Comparison of ENCODE assay signal across 8 mouse cellular contexts in the genomic region with DNA sequence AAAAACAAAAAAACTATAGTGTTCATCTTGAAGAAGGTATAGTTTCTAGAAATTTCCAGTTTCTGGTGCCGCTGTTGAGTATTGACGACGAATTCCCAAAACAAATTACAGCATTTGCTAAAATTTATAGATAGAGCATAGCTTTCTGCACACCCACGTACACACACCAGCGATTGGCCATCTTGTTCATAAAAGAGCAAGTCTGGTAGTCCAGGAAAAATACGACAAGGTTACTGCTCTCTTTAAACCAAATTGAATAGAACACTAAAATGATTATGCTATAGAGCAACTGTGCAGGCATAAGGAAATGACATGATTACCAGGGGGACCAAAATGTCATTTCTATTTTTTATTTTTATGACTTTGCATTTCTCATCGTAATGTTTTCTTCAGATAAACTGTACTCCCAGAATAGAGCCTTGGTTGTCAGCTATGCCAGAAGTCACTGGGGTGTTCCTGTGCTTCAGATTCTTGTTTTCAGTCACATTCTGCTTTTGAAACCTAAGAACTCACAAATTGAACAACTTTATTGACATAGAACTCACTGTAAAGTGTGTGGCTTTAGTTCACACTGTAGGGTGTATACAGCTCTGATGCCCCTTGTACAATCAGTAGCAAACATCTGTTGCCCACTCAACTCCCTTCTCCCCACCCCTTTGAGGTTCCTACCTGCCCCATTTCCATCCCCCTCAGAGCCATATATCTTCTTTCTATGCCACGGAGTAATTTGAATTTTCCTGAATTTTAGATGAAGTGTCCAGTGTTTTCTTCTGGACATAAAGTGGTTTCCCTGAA. TPM values are rescaled to one million over a fixed set of nuclear protein-coding genes. Genes with fewer than 3 reads are reported as not detected.
A peak's percentile ranks its signal among the peaks of the same experiment; 100 is the strongest.
DNase-seq lines count a peak whose midpoint lies in the region; ATAC-seq and TF ChIP-seq lines count a peak whose summit lies in the region.

No protein-coding gene starts in this region.

- 70% methylated on average over 8 of the region's 8 CpGs for WGBS in heart, postnatal 0 days
- 32% methylated on average over 8 of the region's 8 CpGs for WGBS in liver, embryonic 15.5 days (ENCODE audit: insufficient replicate concordance)

- no peaks in the 10 kb centered on the region for H3K36me3 ChIP-seq in heart, postnatal 0 days (replicated peaks; ENCODE audit: control insufficient read depth, insufficient read depth, low read length)
- H3K36me3 ChIP-seq in G1E (replicated peaks) = peaks cover 2% of the 10 kb centered on the region
- no peaks in the 10 kb centered on the region for H3K36me3 ChIP-seq in liver, embryonic 15.5 days (replicated peaks)

- ATAC-seq in heart, postnatal 0 days (ENCODE audit: insufficient read depth, low read depth) = no peak
- ATAC-seq in G1E (ENCODE audit: extremely low read depth, insufficient number of reproducible peaks, low FRiP score, poor library complexity, severe bottlenecking) = peak; percentile 48
- ATAC-seq in erythroblast, adult 5-6 weeks (replicated peaks; ENCODE audit: low FRiP score, poor library complexity, severe bottlenecking) = peak; percentile 66
- ATAC-seq in liver, embryonic 15.5 days (ENCODE audit: insufficient read depth) = peak; percentile 66

- H3K4me1 ChIP-seq in heart, postnatal 0 days (ENCODE audit: control insufficient read depth, insufficient read depth) = peaks cover 8% of the 10 kb centered on the region; the same call in 1 of the 2 replicates
- peaks cover 65% of the 10 kb centered on the region for H3K4me1 ChIP-seq in G1E (ENCODE audit: insufficient read depth, low read depth, low read length)
- H3K4me1 ChIP-seq in liver, embryonic 15.5 days (replicated peaks) = peaks cover 73% of the 10 kb centered on the region

- no peak for DNase-seq in heart, postnatal 0 days (ENCODE audit: low spot score)
- no peak for DNase-seq in heart, postnatal 14 days
- no peak for DNase-seq in G1E (ENCODE audit: low spot score)
- DNase-seq in adrenal gland, adult 2 months = no peak
- DNase-seq in layer of hippocampus, postnatal 25 days (ENCODE audit: extremely low spot score in 1 of 2, low spot score in 1 of 2) = no peak
- no peak for DNase-seq in urinary bladder, postnatal 36 days (ENCODE audit: low spot score in 2 of 2)

- 0 out of 2 replicates have a peak overlapping the region, but pooled peaks have one; percentile 30 for H3K9ac ChIP-seq in heart, postnatal 0 days (replicated peaks; ENCODE audit: low read depth, low read length)
- H3K9ac ChIP-seq in liver, embryonic 15.5 days = peak overlapping the region; percentile 99

- H3K27ac ChIP-seq in heart, postnatal 0 days (ENCODE audit: low read depth) = peak overlapping the region; percentile 66
- H3K27ac ChIP-seq in liver, embryonic 15.5 days (replicated peaks) = peak overlapping the region; percentile 100

- H3K27me3 ChIP-seq in heart, postnatal 0 days (ENCODE audit: control insufficient read depth, insufficient read depth, low read length) = no peaks in the 10 kb centered on the region
- no peaks in the 10 kb centered on the region for H3K27me3 ChIP-seq in G1E (ENCODE audit: insufficient read depth, low read length)
- no peaks in the 10 kb centered on the region for H3K27me3 ChIP-seq in liver, embryonic 15.5 days

- intact Hi-C loops in heart, postnatal 14 days (cut with DNase I) = loop anchor here (5.0 kb wide), 2 partner anchors 91 to 166 kb away; no protein-coding TSS in a partner anchor

- H3K4me3 ChIP-seq in heart, postnatal 0 days (ENCODE audit: low read depth, low read length) = peak overlapping the region; percentile 86; the same call in 1 of the 2 replicates
- H3K4me3 ChIP-seq in G1E (ENCODE audit: low read depth, low read length) = peak overlapping the region; percentile 89; the same call in 1 of the 2 replicates
- peak overlapping the region; percentile 99 for H3K4me3 ChIP-seq in liver, embryonic 15.5 days (replicated peaks)

- TF ChIP-seq CTCF in heart, postnatal 0 days (IDR thresholded peaks at IDR 0.05; ENCODE audit: low read depth) = no peak
- no peak for TF ChIP-seq CTCF in G1E (IDR thresholded peaks at IDR 0.05; ENCODE audit: low read depth, low read length)

- H3K4me2 ChIP-seq in heart, postnatal 0 days (ENCODE audit: low read depth, low read length) = peak overlapping the region; percentile 80
- H3K4me2 ChIP-seq in liver, embryonic 15.5 days = peak overlapping the region; percentile 65

- no peak for TF ChIP-seq EP300 in heart, postnatal 0 days (IDR thresholded peaks at IDR 0.05; ENCODE audit: low read depth)

- H3K9me3 ChIP-seq in heart, postnatal 0 days (replicated peaks; ENCODE audit: control insufficient read depth, low read length) = no peaks in the 10 kb centered on the region
- no peaks in the 10 kb centered on the region for H3K9me3 ChIP-seq in G1E (replicated peaks)
- no peaks in the 10 kb centered on the region for H3K9me3 ChIP-seq in liver, embryonic 15.5 days (replicated peaks)

RNA-seq across cellular contexts. Expression of a gene that starts 1.1 kb away (rescaled TPM):
- 24.7 and 32.6 TPM in 2 replicates for total RNA-seq in heart, postnatal 0 days (2014; rRNA removed; ENCODE audit: low replicate concordance)
- polyA plus RNA-seq in heart, postnatal 0 days (2015; fragmentation: Nextera tagmentation; extraction: Ambion mirVana) = 16.6 and 17.9 TPM in 2 replicates
- 10 to 100 TPM; 34.7 to 37.8 TPM for total RNA-seq in heart, postnatal 14 days (2021)
- 132 and 165 TPM in 2 replicates for total RNA-seq in G1E (2014; fragmentation: Nextera tagmentation)
- total RNA-seq in G1E (2017) = 84.9 and 96.2 TPM in 2 replicates
- 29.3 and 35.1 TPM in 2 replicates for polyA plus RNA-seq in G1E (2012)
- total RNA-seq in erythroblast, adult 5-6 weeks (2015; ENCODE audit: low replicate concordance) = 58.6 and 84.4 TPM in 2 replicates
- 59.6 and 75.0 TPM in 2 replicates for total RNA-seq in erythroblast, adult 5-6 weeks (2017; ENCODE audit: low replicate concordance)
- 29.0 and 30.1 TPM in 2 replicates for polyA plus RNA-seq in liver, embryonic 15.5 days (2015; fragmentation: Nextera tagmentation; extraction: Ambion mirVana)
- 10 to 100 TPM; 60.9 to 61.1 TPM for total RNA-seq in adrenal gland, adult 2 months (2021)
- 3.1 TPM in 2 replicates for polyA plus RNA-seq in adrenal gland, adult 2 months (2012; rRNA removed)
- total RNA-seq in layer of hippocampus, postnatal 25 days (2021) = 10 to 100 TPM; 65.4 to 68.1 TPM
